Mouse (Mus musculus) thymus, adult 2 months (tissue): ENCODE measurements around the gene Slc10a7.

Source experiments
- CTCF ChIP-seq: fragments of 200-500 bp; IDR thresholded peaks from 2 replicates; pipeline ENCODE4 v1.5.1; 2012; ENCODE audit warnings: mild to moderate bottlenecking, control low read depth, low read length, moderate library complexity, borderline replicate concordance; ENCODE audit not compliant: control insufficient read depth, poor library complexity, insufficient read depth; ENCODE audit errors: extremely low read depth
- POLR2A ChIP-seq: fragments of 200-500 bp; IDR thresholded peaks from 2 replicates; pipeline ENCODE4 v1.6.1; 2012; ENCODE audit warnings: mild to moderate bottlenecking, low read length, control low read depth, moderate library complexity; ENCODE audit not compliant: control insufficient read depth, poor library complexity, insufficient read depth; ENCODE audit errors: extremely low read depth

GRCm38 (mm10) chr8:78598237-78598636 is 89.1 kb downstream of the Slc10a7 start:
- TF ChIP-seq CTCF (no peak), POLR2A (no peak)
